Mouse (Mus musculus) limb, embryonic 12.5 days (tissue): ENCODE measurements around the gene Tnrc6c. TPM values are rescaled to one million over a fixed set of nuclear protein-coding genes. Genes with fewer than 3 reads are reported as not detected.
A peak's percentile ranks its signal among the peaks of the same experiment; 100 is the strongest.

Experiments used
- ATAC-seq: fragments of 200-750 bp; cut with Nextera tagmentation; 2 replicates; pipeline ENCODE4 v1.8.0; 2017; ENCODE audit warnings: low read depth, moderate TSS enrichment; ENCODE audit not compliant: insufficient number of reproducible peaks, insufficient read depth, low FRiP score, low TSS enrichment
- H3K27ac ChIP-seq: fragments of 300-500 bp; sonication (generic); 2 replicates; pipeline ENCODE4 v1.5.1; 2016; ENCODE audit warnings: mild to moderate bottlenecking, moderate library complexity
- H3K27me3 ChIP-seq: fragments of 300-500 bp; sonication (generic); 2 replicates; pipeline ENCODE4 v1.6.1; 2016; ENCODE audit warnings: mild to moderate bottlenecking, moderate library complexity
- H3K36me3 ChIP-seq: fragments of 300-500 bp; sonication (generic); 2 replicates; pipeline ENCODE4 v1.6.1; 2016; ENCODE audit warnings: mild to moderate bottlenecking, moderate library complexity
- H3K4me1 ChIP-seq: fragments of 300-500 bp; sonication (generic); replicated peaks from 2 replicates; pipeline ENCODE4 v1.6.1; 2016
- H3K4me2 ChIP-seq: fragments of 300-500 bp; sonication (generic); 2 replicates; pipeline ENCODE4 v1.6.1; 2016; ENCODE audit warnings: mild to moderate bottlenecking, moderate library complexity
- H3K4me3 ChIP-seq: fragments of 300-500 bp; sonication (generic); replicated peaks from 2 replicates; pipeline ENCODE4 v1.5.1; 2016; ENCODE audit warnings: mild to moderate bottlenecking
- H3K9ac ChIP-seq: fragments of 300-500 bp; sonication (generic); replicated peaks from 2 replicates; pipeline ENCODE4 v1.6.1; 2016; ENCODE audit warnings: mild to moderate bottlenecking, moderate library complexity
- H3K9me3 ChIP-seq: fragments of 300-500 bp; sonication (generic); 2 replicates; pipeline ENCODE4 v1.6.1; 2016; ENCODE audit warnings: mild to moderate bottlenecking, moderate library complexity
- WGBS: fragments of 180-500 bp; shearing (Covaris S2); methylation state at CpG from one replicate; pipeline ENCODE4 v1.1.7; 2016; 5-methylcytosine and 5-hydroxymethylcytosine counted together
- polyA plus RNA-seq: library from polyadenylated mRNA; unstranded; fragments of >200 nt; fragmentation: Nextera tagmentation; extraction: Ambion mirVana; gene quantifications from 2 replicates; pipeline ENCODE4 v1.2.1, GENCODE M21; 2016

Tnrc6c gene
- polyA plus RNA-seq, 1 experiment from 2014 or later: 22.6 TPM

DNA sequence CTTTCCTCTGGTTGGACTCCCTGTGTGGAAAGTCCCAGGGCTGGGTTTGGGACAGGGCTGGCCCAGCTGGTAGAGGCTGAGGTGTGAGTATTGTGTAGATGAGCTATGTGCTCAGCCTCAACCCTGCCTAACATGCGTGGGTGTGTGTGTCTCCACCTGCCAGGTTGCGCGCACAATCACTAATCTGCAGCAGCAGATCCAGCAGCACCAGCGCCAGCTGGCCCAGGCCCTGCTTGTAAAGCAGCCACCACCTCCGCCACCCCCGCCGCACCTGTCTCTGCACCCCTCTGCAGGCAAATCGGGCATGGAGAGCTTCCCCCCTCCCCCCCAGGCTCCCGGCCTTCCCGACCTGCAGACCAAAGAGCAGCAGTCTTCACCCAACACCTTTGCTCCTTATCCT is 95.3 kb downstream of the Tnrc6c start:
- no peak overlapping the region for H3K27ac ChIP-seq
- no peak overlapping the region for H3K4me3 ChIP-seq
- H3K9me3 ChIP-seq: no peaks in the 10 kb centered on the region
- no peak for ATAC-seq
- no peak overlapping the region for H3K9ac ChIP-seq
- no peaks in the 10 kb centered on the region for H3K4me1 ChIP-seq
- 91% methylated on average over 10 of the region's 10 CpGs for WGBS
- H3K36me3 ChIP-seq: peaks cover 99% of the 10 kb centered on the region
- no peak overlapping the region for H3K4me2 ChIP-seq
- no peaks in the 10 kb centered on the region for H3K27me3 ChIP-seq

DNA sequence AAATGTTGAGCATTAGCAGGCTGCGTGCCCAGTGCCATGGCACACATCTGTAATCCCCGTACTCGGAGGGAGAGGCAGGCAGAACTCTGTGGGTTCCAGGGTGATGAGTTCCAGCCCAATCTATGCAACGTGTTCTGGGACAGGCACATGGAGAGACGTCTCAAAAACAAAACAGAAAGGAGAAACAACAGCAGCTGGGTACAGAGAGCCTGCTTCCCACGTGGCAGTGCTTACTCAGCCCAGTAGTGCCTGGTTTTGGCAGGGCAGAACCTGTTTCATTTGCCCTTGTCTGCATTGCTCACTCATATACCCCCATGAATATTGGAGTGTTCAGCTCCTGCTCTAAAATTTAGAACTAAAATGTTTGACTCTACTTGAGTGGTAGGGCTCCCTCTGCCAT is 97.5 kb downstream of the Tnrc6c start:
- no peaks in the 10 kb centered on the region for H3K4me1 ChIP-seq
- H3K4me2 ChIP-seq: no peak overlapping the region
- ATAC-seq: no peak
- no peak overlapping the region for H3K9ac ChIP-seq
- H3K4me3 ChIP-seq: no peak overlapping the region
- no peaks in the 10 kb centered on the region for H3K27me3 ChIP-seq
- 0 out of 2 replicates have a peak, but pooled peaks cover 3% of the 10 kb centered on the region for H3K9me3 ChIP-seq
- no peak overlapping the region for H3K27ac ChIP-seq
- 91% methylated on average over 6 of the region's 6 CpGs for WGBS
- H3K36me3 ChIP-seq: peaks cover 99% of the 10 kb centered on the region

GRCm38 (mm10) chr11:117755891-117756290 is 101.8 kb downstream of the Tnrc6c start:
- H3K27ac ChIP-seq: no peak overlapping the region
- H3K4me3 ChIP-seq: no peak overlapping the region
- peaks cover 99% of the 10 kb centered on the region for H3K36me3 ChIP-seq
- no peak overlapping the region for H3K9ac ChIP-seq
- WGBS: 95% methylated on average over 7 of the region's 7 CpGs
- H3K9me3 ChIP-seq: 0 out of 2 replicates have a peak, but pooled peaks cover 3% of the 10 kb centered on the region
- H3K27me3 ChIP-seq: no peaks in the 10 kb centered on the region
- no peak for ATAC-seq
- no peak overlapping the region for H3K4me2 ChIP-seq
- no peaks in the 10 kb centered on the region for H3K4me1 ChIP-seq

- no peak for ATAC-seq
- Histone ChIP-seq H3K4me1 (no peaks in the 10 kb centered on the region), H3K4me3 (no peak overlapping the region), H3K27ac (no peak overlapping the region), H3K9me3 (0 out of 2 replicates have a peak, but pooled peaks cover 3% of the 10 kb centered on the region), H3K4me2 (no peak overlapping the region), H3K27me3 (no peaks in the 10 kb centered on the region), H3K36me3 (peaks cover 96% of the 10 kb centered on the region), H3K9ac (no peak overlapping the region)
- WGBS: 93% methylated on average over 10 of the region's 10 CpGs
Observed at GRCm38 (mm10) chr11:117759267-117759666, 105.2 kb downstream of the Tnrc6c start.

GRCm38 (mm10) chr11:117760374-117761119 is 106.5 kb downstream of the Tnrc6c start:
- Histone ChIP-seq H3K4me2 (no peak overlapping the region), H3K9me3 (0 out of 2 replicates have a peak, but pooled peaks cover 3% of the 10 kb centered on the region), H3K9ac (no peak overlapping the region), H3K4me1 (no peaks in the 10 kb centered on the region), H3K27me3 (no peaks in the 10 kb centered on the region), H3K4me3 (no peak overlapping the region), H3K27ac (no peak overlapping the region), H3K36me3 (peaks cover 96% of the 10 kb centered on the region)
- ATAC-seq: no peak
- WGBS: 93% methylated on average over 26 of the region's 26 CpGs

- no peak overlapping the region for H3K27ac ChIP-seq
- H3K9ac ChIP-seq: no peak overlapping the region
- no peaks in the 10 kb centered on the region for H3K27me3 ChIP-seq
- no peaks in the 10 kb centered on the region for H3K4me1 ChIP-seq
- H3K4me3 ChIP-seq: no peak overlapping the region
- 93% methylated on average over 13 of the region's 13 CpGs for WGBS
- peaks cover 96% of the 10 kb centered on the region for H3K36me3 ChIP-seq
- no peak overlapping the region for H3K4me2 ChIP-seq
- H3K9me3 ChIP-seq: no peaks in the 10 kb centered on the region
- ATAC-seq: no peak
Observed at GRCm38 (mm10) chr11:117761801-117762200, 107.7 kb downstream of the Tnrc6c start.

- 92% methylated on average over 12 of the region's 12 CpGs for WGBS
- Histone ChIP-seq H3K4me3 (no peak overlapping the region), H3K4me1 (no peaks in the 10 kb centered on the region), H3K27me3 (no peaks in the 10 kb centered on the region), H3K27ac (no peak overlapping the region), H3K4me2 (no peak overlapping the region), H3K9ac (no peak overlapping the region), H3K9me3 (no peaks in the 10 kb centered on the region), H3K36me3 (peaks cover 94% of the 10 kb centered on the region)
- no peak for ATAC-seq
Observed at GRCm38 (mm10) chr11:117762246-117762645, 108.2 kb downstream of the Tnrc6c start.

- Histone ChIP-seq H3K9ac (no peak overlapping the region), H3K9me3 (no peaks in the 10 kb centered on the region), H3K4me3 (no peak overlapping the region), H3K4me1 (no peaks in the 10 kb centered on the region), H3K4me2 (no peak overlapping the region), H3K27me3 (no peaks in the 10 kb centered on the region), H3K36me3 (peaks cover 76% of the 10 kb centered on the region), H3K27ac (no peak overlapping the region)
- no peak for ATAC-seq
- WGBS: 87% methylated on average over 9 of the region's 9 CpGs
Observed at GRCm38 (mm10) chr11:117764319-117764718, 110.2 kb downstream of the Tnrc6c start.

DNA sequence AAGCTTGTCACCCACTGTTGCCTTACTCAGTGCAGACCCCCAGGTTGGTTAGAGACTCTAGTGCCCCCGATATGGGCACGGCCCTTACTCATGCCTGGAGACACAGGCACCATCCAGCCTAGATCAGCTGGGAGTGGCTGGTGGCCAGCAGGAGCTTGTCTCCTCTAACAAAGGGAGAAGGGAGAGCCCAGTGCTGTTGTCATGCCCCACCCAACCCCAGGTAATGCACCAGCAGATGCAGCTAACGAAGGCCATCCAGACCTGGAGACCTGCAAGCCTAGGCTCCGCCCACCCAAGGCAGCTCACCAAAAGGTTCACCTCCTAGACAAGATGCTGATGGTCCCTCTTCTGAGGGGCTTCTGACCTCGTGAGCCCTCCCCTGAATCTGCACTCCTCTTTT is 111.3 kb downstream of the Tnrc6c start:
- no peaks in the 10 kb centered on the region for H3K4me1 ChIP-seq
- no peak overlapping the region for H3K4me3 ChIP-seq
- 89% methylated on average over 5 of the region's 5 CpGs for WGBS
- no peak overlapping the region for H3K9ac ChIP-seq
- no peak overlapping the region for H3K27ac ChIP-seq
- no peaks in the 10 kb centered on the region for H3K27me3 ChIP-seq
- 0 out of 2 replicates have a peak, but pooled peaks have one; percentile 34 for ATAC-seq
- no peak overlapping the region for H3K4me2 ChIP-seq
- H3K9me3 ChIP-seq: no peaks in the 10 kb centered on the region
- peaks cover 70% of the 10 kb centered on the region for H3K36me3 ChIP-seq

- Histone ChIP-seq H3K9ac (no peak overlapping the region), H3K36me3 (peaks cover 65% of the 10 kb centered on the region), H3K4me1 (no peaks in the 10 kb centered on the region), H3K4me2 (no peak overlapping the region), H3K27ac (no peak overlapping the region), H3K4me3 (no peak overlapping the region), H3K27me3 (no peaks in the 10 kb centered on the region), H3K9me3 (no peaks in the 10 kb centered on the region)
- no peak for ATAC-seq
- 82% methylated on average over 3 of the region's 3 CpGs for WGBS
Observed at GRCm38 (mm10) chr11:117766275-117766674, 112.2 kb downstream of the Tnrc6c start.

GRCm38 (mm10) chr11:117768725-117769682 is 114.9 kb downstream of the Tnrc6c start:
- no peak overlapping the region for H3K4me2 ChIP-seq
- H3K27me3 ChIP-seq: no peaks in the 10 kb centered on the region
- 89% methylated on average over 20 of the region's 20 CpGs for WGBS
- peaks cover 61% of the 10 kb centered on the region for H3K36me3 ChIP-seq
- no peak overlapping the region for H3K9ac ChIP-seq
- H3K9me3 ChIP-seq: no peaks in the 10 kb centered on the region
- H3K27ac ChIP-seq: no peak overlapping the region
- H3K4me3 ChIP-seq: no peak overlapping the region
- ATAC-seq: no peak
- no peaks in the 10 kb centered on the region for H3K4me1 ChIP-seq
